Mouse (Mus musculus) urinary bladder, adult 2 months (tissue): Measurements from ENCODE around the gene Reck. TPM values are rescaled to one million over a fixed set of nuclear protein-coding genes. Genes with fewer than 3 reads are reported as not detected.
A peak's percentile ranks its signal among the peaks of the same experiment; 100 is the strongest.

Source experiments
- DNase-seq: peaks from one replicate; pipeline ENCODE4 v3.0.0; 2022; ENCODE audit warnings: low spot score
- polyA plus RNA-seq: library from polyadenylated mRNA; depleted of rRNA; stranded (reverse); fragments of >200 nt; gene quantifications from 2 replicates; pipeline ENCODE4 v1.2.3, GENCODE M21; 2012

Gene Reck
- polyA plus RNA-seq, 1 experiment: 25.8 TPM

GRCm38 (mm10) chr4:43970393-43971330, 95.3 kb downstream of the Reck start:
- DNase-seq: no peak

DNA sequence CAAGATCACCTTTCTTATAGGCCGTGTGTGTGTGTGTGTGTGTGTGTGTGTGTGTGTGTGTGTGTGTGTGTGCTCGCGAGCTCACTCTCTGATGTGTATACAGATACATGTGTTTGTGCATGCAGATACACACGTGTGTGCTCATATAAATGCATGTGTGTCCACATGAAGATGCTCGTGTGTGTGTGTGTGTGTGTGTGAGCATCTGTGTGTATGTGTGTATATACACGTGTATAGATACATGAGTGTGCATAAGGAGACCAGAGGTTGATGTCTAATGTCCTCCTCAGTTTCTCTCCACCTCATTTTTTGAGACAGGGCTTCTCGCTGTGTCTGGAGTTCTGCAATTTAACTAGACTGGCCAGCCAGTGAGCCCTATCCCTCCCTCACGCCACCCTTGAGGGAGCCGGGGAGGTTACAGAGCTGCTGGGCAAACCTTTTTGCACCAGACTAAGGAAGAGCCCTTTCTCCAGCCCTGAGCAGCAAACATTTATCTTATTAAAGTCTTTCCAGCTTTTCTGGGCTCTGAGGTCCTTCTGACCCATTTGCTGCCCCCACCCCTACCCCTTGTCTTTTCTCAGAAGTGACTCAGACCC, 96.3 kb downstream of the Reck start:
- DNase-seq: no peak

DNA sequence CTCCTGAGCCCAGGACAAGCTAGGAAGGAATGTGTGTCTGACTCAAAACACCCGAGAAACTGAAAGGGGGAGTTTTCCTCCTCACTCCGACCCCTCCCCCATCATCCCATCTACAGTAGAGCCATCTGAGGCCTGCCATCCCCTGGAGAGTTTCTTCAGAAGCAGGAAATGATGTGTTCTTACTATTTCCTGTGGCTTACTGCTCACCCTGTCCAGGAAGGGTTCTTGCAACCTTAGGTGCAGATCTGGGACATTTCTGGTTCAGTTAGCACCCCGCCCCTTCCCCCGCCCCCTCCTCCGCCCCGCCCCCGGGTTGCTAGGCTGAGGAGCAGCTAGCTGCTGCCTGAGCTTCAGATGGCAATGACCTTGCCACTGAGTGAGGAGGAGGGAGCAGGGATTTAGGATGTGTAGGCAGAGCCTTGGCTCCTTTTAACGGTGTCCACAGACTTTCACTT, 96.8 kb downstream of the Reck start:
- no peak for DNase-seq

GRCm38 (mm10) chr4:43973526-43973981, 98.2 kb downstream of the Reck start:
- no peak for DNase-seq

DNA sequence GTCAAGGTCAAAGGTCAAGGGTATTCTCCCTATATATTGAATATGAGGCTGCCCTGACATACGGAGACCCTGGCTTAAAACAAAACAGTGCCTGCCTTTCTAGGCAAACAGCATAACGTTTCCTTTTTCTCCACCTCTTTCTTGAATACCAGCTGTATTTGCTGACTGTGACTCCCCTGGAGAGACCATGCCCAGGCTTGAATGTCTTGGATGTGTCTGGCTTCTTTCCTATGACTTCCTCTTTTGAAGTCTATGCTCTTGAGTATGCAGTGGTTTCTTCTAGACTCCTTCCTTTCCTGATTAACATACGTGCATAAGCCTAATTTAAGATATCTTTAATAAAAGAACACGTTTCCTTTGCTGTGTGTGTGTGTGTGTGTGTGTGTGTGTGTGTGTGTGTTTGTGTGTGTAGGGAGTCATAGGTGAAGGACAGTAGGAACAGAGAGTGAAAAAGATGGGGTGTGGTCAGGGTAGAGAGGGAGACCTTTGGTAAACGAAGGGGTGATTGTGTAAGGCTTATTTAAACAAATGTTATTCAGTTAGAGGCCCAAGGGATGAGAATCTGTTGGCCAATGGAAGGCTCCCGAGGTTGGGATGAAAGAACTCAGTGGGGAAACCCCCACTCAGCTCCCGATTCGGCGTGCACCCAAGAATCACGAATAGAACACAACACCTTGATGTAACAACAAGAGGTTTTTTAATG, 99.7 kb downstream of the Reck start:
- DNase-seq: no peak

GRCm38 (mm10) chr4:43976223-43976740, 101.0 kb downstream of the Reck start:
- DNase-seq: no peak

- no peak for DNase-seq
Measured at GRCm38 (mm10) chr4:43978521-43979443, 103.5 kb downstream of the Reck start.

- no peak for DNase-seq
Measured at GRCm38 (mm10) chr4:43979746-43980145, 104.4 kb downstream of the Reck start.

- DNase-seq: no peak
Measured at GRCm38 (mm10) chr4:43980236-43980635, 104.9 kb downstream of the Reck start.

GRCm38 (mm10) chr4:43980846-43981245, 105.5 kb downstream of the Reck start:
- DNase-seq: no peak

- DNase-seq: no peak
Measured at GRCm38 (mm10) chr4:43981251-43981650, 105.9 kb downstream of the Reck start.

GRCm38 (mm10) chr4:43982053-43982732, 106.9 kb downstream of the Reck start:
- peak; percentile 93 for DNase-seq

DNA sequence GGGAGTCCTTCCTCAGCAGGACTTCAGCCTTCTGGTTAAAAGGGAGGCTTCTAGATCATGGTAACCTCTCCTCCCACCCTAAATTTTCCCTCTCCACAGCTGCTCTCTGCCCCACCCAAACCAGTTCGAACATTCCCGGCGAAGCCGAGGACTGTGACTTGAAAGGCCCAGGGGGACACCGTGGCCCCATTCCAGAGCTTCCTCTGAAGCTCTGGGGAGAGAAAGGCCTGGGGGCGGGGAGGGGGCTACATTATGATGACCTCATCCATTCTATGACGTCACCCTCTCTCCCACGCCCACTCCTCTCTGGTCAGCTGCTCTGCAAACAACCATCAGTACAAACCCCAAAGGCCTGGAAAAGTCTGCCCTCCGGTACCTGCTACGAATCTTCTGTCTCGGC, 107.9 kb downstream of the Reck start, which contains the start of gene Ccin:
TSS of gene Ccin (plus strand) at position 303 of the 400 bp plus-strand sequence.
- DNase-seq: no peak

GRCm38 (mm10) chr4:43983756-43984155, 108.4 kb downstream of the Reck start:
- DNase-seq: no peak

GRCm38 (mm10) chr4:43984326-43984725, 109.0 kb downstream of the Reck start:
- no peak for DNase-seq

- DNase-seq: no peak
Measured at GRCm38 (mm10) chr4:43988976-43989375, 113.6 kb downstream of the Reck start.

GRCm38 (mm10) chr4:43993072-43993471, 117.7 kb downstream of the Reck start:
- no peak for DNase-seq

GRCm38 (mm10) chr4:43994342-43994741, 119.0 kb downstream of the Reck start:
- no peak for DNase-seq
